Mouse (Mus musculus) erythroid progenitor cell, adult 5-6 weeks (primary cell): ENCODE measurements around the gene Tfap2d. TPM values are rescaled to one million over a fixed set of nuclear protein-coding genes. Genes with fewer than 3 reads are reported as not detected.

Experiments
- ATAC-seq: replicated peaks from 2 replicates; pipeline ENCODE4 v1.8.0; 2016; ENCODE audit warnings: moderate number of reproducible peaks, mild to moderate bottlenecking, moderate TSS enrichment, inconsistent platforms; ENCODE audit not compliant: poor library complexity, low FRiP score, severe bottlenecking
- total RNA-seq, 2 experiments: library from RNA; stranded (forward) in 1 of 2; stranded (reverse) in 1 of 2; fragments of 150-400 nt in 1 of 2; fragments of 186-747, 209-891 nt in 1 of 2; gene quantifications; 2 replicates each; pipeline versions ENCODE4 v1.2.3 to v1.2.4; 2015 to 2017; ENCODE audit warnings: low replicate concordance in 2 of 2

Gene Tfap2d
- not detected in 2 replicates for total RNA-seq (2015; ENCODE audit: low replicate concordance)
- total RNA-seq (2017; ENCODE audit: low replicate concordance), result not detected in 2 replicates

DNA sequence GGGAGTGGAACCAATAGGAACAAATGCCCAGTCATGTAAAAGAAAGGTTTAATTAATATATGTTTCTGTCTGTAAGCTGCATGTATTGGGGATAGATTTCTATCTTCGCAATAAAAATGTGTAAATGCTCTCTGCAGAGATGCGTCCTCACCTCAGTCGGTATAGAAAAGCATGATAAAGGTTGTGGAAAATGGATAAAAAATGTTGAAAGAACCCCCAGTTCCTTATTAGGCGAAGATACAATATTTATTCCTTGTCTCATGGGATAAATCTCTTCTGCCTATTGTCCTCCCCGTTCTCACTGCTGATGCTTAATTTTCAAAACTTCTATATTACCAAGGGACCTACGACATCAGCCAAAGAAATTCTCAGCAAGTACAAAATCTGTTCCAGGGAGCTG lies at the start of gene Tfap2d:
Gene Tfap2d (plus strand): TSS at position 392 of the 400 bp plus-strand sequence.
- no peak for ATAC-seq

DNA sequence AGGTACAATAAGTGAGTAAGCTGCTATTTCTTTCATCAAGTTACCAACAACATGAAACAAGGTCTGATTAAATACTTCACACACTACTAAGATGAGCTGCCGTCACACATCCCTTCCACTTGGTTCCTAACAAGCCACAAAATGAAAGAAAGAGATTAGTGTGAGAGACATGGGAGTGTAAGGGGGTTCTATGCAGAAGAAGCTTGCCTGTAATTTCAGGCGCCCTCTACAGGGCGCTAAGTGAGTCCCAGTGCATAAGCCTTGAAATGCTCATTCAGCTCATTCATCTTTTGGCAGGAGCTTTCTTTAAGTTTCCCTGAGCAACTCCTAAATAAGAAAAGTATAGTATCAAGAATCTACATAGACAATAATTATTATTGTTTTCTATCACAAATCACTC lies 46.5 kb upstream of the Tfap2d start:
- no peak for ATAC-seq

DNA sequence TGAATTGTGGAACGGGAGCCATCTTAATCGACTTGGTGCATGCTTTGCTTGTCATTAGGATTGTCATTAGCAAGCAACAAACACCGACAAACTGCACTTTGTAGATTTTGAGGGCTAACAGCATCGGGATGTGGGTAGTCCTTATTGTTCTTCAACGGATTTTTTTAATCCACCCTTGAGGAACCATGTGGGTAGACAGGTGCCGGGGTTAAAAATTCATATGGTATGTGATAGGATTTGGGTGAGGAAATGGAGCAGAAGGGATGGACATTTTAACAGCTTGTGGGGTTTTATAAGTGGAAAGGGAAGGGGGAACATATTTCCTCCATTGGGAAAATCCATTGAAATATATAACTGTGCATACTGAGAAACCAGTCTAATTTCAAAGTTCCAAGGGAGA lies 46.0 kb upstream of the Tfap2d start:
- no peak for ATAC-seq

DNA sequence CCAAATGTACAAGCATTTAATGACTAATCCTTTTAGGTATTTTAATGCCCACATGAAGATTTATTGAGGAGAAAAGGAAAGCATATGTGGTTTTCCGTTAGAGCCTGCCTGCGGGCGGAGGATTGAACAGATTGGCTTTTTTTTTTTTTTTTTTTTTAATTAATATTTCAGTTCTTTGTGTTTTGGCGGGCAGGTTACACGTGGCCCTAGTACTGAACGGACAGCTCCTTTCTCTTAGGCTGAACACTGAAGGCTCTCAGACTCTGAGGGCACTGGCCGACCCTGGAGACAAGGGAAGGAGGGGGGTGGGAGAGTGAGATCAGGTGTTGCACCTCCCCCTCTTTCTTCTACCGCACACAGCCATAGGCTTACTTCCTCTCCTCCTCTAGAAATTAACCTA lies 14.7 kb upstream of the Tfap2d start:
- no peak for ATAC-seq

DNA sequence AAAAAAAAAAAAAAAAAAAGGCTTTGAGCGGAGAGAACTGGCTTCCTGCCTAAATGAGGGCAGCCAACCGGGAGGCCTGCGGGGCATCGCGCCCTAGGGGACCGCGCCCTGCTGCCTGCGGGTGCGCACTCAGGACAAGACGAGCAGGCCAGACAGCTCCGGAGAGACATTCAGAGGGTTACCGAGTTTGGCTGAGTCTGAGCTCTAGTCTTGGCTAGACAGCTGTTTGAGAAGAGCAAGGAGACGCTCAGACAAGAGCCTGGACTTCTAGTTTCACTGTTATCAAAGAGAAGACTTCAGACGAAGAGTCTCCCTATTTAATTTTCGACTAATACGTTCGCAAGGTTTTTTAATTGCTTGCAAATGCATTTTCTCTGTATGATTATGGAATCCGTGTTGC lies 5.9 kb upstream of the Tfap2d start:
- no peak for ATAC-seq

DNA sequence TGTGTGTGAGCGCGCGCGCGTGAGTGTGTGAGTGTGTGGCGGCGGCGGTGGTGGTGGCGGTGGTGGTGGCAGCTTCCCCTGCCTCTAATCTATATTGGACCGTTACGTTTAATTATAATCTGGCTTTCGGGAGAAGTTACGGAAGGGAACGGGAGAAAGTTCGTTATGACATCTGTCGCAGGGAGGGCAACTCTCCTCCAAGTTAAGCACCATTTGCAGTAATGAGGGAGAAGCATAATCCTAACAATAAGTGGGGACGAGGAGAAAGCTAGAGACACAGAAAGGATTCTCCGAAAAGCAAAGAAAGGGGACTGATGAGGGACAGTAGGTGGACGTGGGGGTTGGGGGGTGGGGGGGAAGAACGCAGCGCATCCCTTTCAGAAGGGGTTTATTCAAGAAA lies 494 bp downstream of the Tfap2d start:
- ATAC-seq, result no peak

DNA sequence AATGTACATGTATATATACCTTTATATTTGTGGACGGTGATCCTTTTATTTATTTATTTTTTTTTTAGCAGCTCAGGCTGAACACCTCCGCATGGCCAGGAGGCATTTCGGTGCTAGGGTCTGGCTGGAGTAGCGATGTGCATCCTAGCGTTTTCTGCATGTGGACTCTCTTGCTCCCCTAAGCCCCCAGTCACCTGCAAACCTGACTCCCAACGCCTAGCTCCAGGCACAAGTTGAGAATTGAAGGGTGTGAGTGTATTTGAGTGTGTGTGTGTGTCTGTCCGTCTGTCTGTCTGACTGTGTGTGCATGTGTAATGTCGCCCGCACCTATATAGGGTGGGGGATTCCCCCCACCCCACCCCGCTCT lies 937 bp downstream of the Tfap2d start:
- ATAC-seq, result no peak

DNA sequence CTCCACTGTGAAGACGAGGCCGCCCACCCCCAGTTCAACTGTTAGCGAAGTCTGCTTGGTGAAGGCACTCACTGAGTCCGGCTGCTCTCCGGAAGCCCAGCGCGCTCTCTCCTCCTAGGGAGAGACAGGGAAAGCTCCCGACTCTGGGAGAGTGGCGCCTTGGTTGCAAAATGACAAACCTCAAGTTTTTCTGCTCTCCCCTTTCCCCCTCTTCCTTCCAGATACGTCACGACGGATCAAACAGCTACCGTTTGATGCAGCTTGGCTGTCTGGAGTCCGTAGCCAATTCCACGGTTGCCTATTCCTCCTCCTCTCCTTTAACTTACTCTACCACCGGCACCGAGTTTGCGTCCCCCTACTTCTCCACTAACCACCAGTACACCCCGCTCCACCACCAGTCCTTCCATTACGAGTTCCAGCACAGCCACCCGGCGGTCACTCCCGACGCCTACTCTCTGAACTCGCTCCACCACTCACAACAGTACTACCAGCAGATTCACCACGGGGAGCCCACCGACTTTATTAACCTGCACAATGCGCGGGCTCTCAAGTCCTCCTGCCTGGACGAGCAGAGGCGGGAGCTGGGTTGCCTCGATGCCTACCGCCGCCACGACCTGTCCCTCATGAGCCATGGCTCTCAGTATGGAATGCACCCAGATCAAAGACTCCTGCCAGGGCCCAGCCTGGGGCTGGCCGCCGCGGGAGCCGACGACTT lies 1.5 kb downstream of the Tfap2d start:
- ATAC-seq, result no peak

DNA sequence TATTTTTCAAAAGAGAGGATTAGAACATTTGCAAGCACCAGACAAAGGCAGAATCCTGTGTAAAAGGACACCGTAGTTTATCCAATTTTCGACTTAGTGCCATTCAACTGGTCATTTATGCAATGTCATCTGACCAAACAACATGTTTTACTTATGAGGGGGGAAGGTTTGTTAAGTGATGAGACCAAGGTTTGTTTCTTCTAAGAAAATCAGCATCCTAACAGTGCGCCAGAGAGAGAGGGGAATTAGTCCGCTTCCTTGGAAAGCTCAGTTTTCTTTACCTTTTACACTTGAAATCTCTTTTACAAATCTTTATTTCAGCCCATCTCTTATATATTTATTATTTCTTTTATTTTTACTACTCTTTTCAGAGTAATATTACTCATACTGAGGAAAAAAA lies 3.6 kb downstream of the Tfap2d start:
- no peak for ATAC-seq

DNA sequence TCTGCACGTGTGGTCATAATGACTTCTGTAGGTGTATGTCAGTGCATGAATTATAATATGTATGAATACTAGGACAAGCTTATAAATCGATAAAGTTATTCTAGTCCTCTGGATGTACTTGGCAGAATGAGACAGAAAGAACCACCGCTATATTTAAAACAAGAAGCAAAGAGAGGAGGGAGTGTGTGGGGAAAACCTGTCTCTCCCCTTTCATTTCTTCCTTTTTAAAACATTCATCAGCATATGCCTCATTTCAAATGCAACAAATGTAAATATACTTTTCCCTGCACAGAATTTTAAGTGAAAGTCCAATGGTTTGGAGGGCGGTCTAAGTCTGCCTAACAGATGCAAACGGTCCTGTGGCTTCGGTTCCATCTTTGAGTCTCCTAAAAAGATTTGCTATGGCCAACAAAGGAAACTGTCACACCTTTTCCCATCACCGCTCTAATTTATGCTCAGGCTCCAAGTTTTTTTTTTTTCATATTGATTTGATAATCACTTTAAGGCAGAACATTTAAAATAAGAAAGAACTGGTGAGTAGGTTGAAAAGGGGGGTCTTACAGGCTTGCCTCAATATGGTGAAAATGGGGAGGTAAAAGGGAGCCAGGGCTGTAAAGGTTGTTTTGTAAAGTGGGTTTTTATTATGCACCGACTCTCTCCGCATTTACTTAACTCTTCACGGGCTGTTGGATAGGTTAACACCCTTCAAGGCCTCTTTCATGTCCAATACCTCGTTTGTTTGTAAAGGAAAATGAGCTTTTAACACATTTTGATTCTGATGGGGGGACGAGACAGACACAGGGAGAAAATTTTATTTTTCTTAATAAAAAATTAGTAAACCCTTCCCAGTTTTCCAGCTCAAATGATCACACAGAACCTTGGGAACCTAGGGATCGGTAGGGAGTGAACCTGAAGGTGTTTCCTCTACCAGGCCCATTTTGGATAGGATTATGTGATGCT lies 4.3 kb downstream of the Tfap2d start:
- ATAC-seq, result no peak

DNA sequence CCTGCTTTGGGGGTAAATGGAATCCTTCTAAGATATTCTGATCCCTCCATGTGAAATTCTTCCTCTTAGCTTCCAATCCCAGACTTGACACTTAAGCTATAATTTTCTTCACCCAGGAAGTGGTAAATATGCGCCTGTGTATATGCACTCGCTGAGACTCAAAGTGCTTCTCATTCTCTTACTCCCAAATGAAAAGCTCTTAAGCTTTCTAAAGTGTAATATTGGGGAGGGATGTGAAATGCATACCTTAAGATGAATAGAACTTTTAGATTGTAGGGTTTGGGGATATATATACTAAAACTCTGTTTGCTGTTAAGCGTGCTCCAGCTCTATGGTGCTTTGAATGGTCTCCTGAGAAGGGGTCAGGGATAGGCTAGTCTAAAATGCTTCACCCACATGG lies 5.0 kb downstream of the Tfap2d start:
- no peak for ATAC-seq

DNA sequence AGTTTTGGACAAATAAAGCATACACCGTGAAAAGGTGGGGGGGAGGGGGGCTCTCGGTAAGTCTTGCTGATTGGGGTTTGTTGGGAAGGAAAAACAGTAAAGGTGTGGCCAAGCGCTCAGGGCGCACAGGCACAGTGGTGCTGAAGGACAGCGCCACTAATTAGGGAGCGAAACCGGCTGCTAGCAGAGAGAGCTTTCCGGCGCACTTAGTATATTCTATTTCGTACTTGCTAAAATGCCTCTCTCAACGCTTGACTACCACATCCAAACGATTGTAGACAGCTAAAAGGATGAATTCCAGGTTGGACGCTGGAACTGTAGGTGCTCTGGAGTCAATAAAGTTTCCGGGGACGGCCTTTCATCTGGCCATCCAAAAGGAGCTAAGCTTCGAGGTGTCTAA lies 6.9 kb downstream of the Tfap2d start:
- ATAC-seq, result no peak

DNA sequence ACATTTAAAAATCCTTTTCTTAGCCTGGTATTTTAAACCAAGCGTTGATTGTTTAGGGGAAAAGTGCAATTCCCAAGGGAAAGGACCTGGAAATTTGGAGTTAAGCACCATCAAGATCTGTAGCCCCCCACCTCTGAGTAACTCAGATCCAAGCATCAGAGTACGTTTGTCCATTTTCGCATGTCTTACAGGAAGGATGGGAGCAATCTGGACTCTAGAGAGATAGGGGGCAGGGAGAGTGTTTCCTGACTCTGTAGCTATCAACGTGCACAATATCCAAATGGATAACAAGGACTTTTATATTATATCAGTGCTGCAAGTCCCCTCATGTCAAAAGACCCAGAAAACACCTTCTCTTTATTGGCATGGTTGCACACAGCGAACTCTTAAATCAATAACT lies 7.4 kb downstream of the Tfap2d start:
- no peak for ATAC-seq

DNA sequence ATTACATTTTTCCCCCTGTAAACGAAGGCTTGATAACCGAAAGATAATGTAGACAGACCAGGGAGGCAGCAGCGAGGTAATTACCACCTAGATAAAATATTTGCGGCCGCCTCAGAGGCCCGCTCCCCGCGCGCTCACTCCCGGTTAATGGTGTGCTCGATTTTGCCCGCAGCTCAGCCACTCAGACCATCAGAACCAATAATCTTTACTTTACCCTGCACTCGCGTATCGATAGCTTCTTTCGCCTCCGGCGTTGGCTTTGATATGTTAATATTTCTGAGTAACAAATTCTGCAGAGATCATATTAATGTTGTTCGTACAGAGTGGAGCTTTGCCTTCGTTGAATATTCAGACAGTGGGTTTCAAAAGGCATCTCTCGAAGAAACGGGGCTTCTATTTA lies 8.2 kb downstream of the Tfap2d start:
- ATAC-seq, result no peak

DNA sequence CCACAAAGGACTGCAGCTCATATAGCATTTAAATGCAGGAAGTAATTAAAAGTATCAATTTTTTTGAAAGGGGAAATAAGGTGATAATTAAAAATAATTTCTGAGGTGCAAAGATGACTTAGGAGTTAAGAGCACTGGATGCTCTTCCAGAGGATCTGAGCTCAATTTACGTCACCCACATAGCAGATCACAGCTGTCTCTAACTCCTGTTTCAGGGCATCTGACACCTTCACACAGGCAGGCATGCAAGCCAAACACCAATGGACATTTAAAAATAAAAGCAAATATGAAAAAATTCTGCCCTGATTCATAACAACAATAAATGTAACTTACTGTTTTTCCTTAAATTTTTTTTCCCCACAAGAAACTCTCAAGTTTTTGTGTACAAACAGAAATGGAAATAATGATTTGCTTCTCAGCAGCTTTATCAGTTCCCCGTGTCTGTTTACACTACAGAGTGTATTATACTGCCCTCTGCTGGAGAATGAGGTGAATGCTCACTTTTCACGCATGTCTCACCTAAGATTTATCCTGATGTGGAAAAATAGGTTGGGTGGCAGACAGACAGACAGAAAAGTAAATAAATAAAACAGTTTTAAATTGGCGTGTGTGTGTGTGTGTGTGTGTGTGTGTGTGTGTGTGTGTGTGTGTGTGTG lies 76.0 kb downstream of the Tfap2d start:
- no peak for ATAC-seq

DNA sequence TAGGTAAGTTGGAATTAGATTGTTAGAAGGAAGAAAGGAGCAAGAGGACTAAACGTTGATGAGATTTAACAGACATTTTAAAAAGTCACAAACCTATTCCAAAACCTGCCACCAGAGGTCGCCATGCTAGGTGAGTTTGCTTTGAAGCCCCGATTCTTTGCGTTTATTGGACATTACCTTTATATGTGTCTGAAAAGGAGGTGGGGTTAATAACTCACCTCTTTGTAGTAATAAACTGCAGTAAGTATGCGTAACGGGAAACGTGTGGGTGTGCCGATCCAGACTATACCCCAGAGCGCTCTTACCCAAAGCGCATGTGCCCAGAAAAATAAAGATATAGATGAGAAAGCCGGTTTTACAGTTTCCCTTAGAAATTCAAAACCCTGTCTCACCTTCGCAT lies 102.8 kb downstream of the Tfap2d start:
- no peak for ATAC-seq

DNA sequence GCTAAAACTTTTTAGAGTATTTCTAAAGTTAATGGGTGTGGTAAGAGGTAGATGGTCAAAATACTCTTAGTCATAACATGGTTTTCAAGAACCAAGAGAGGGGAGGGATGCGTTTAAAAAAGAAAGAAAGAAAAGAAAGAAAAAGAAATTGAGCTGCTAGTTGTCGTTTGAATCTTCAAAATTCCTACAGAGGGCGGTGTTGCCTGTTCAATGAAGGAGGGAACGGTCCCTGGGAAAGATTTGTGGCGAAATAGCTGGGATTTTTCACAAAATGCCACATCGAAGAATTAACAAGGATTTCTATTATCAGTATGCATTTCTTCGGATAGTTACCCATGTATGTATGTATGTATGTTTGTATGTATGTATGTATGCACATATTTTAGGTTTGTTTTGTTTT lies 103.4 kb downstream of the Tfap2d start:
- no peak for ATAC-seq

DNA sequence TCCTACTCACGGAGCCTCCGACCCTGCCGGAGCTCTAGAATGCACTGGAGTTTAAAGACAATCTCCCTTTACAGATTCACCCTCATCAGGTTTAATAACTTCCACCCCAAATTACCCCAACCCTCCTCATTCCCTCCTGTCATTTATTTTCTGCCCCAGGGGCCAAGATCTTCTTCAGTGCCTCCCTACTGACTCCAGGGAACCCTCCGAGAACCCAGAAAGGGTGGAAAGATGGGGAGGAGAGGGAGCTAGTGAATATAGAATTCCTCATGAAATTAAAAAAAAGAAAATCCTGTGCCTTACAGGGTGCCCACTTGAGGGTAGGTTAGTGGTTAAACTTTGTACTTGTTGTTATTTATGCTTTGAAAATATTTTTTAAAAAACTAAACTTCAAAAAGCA lies 104.8 kb downstream of the Tfap2d start:
- no peak for ATAC-seq

DNA sequence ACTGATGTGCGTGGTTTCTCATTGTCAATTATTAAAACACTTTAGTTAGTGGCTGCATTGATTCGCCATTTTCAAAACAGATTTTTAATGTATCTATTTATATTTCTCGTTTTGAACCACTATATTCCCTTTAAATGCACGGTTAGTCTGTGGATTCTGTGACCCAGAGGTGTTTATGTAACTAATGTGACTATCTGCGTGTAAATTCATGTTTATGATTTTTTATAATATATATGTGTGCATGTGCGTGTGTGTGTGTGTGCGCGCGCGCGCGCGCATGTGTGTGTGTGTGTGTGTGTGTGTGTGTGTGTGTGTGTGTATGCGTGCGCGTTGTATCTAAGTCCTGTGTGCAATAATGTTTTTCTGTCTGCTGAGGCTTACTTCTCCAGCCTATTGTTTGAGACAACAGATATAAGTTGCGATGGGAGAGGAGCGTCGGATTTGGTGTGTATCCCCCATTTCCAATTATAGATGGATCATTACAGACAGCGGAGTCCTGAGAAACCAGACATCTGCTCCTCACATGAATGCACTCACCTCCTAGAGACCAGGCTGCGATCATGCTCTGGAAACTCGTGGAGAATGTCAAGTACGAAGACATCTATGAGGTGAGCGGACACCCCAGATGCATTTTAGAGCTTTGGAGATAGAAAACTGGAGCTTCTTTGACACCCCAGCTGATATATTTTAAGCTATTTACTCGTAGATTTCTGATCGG lies 106.0 kb downstream of the Tfap2d start, which contains the start of gene Tfap2b:
Gene Tfap2b (plus strand): TSS at position 274 of the 718 bp plus-strand sequence.
- no peak for ATAC-seq

DNA sequence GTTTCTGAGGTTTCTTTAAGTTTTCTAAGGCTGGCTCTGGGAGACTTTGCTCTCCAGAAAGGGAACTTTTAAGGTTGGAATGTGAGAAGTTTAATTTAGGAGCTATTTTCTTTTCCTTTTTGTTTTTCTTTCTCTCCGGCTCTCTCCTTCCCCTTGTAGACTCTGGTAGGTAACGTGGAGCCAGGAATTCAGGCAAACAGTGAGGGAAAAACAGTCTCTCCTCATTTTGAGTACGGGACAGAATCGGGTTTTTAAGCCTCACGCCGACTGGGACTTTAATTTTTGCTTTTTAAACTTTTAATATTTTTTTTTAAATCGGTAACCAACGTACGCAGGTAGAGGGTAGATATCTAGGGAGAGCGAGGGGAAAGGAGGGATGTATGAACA lies 106.5 kb downstream of the Tfap2d start:
- ATAC-seq, result no peak
